Mouse (Mus musculus) bone marrow, adult 2 months (tissue): ENCODE measurements around the gene 1700025G04Rik.

Experiments used
- CTCF ChIP-seq: fragments of 200-500 bp; IDR thresholded peaks from 2 replicates; pipeline ENCODE4 v1.5.1; 2011; ENCODE audit warnings: low read length, control low read depth; ENCODE audit not compliant: control insufficient read depth, insufficient read depth
- POLR2A ChIP-seq: fragments of 200-500 bp; IDR thresholded peaks from 2 replicates; pipeline ENCODE4 v1.6.1; 2011; ENCODE audit warnings: low read depth, mild to moderate bottlenecking, control low read depth, low read length, borderline replicate concordance; ENCODE audit not compliant: control insufficient read depth

DNA sequence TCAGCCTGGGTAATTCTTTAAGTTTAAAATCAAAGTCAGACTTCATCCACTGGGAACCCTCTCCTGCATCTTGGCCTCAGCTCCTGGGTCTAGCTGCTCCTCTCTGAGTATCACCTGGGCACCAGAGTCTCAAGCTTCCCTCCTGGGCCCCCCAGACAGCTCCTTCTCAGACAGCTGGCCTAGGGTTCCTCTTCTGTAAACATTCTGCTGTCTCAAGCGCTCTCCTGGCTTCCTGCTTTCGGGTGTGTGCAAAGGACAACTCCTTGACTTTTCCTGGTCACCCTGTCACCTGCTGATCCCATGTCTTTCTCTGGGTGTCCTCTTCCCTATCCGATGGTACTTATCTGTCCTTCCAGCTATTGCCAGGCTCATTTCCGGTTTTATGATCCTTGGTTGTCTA is 99.3 kb downstream of the 1700025G04Rik start:
- TF ChIP-seq CTCF, result no peak
- TF ChIP-seq POLR2A, result no peak
